32 mouse cellular contexts compared by ENCODE assay signal in genomic region chr16:55580827-55581226, GRCm38 (mm10).
"Had no signal": no experiment of that assay in that cellular context is flagged by ENCODE, and none has a peak within 500 bp of the region (broad histone marks: within the 10 kb centered on the region; RNA-seq: fewer than 3 reads in every experiment).

No protein-coding gene starts in this region.

- DNase-seq: left cerebral cortex, postnatal 4 days; liver; liver, embryonic 13.5 days; liver, postnatal 0 days; lung, adult 18-20 months; lung, adult 2 months; lung, embryonic 14.5 days; lung, postnatal 10 days; lung, postnatal 14 days; lung, postnatal 36 days; lung, postnatal 4 days; midbrain, embryonic 14.5 days had no signal

- H3K9me3 ChIP-seq: limb, embryonic 10.5 days; limb, embryonic 12.5 days; limb, embryonic 13.5 days; limb, embryonic 15.5 days; liver, embryonic 12.5 days; liver, embryonic 13.5 days; liver, embryonic 15.5 days; lung, embryonic 15.5 days; megakaryocyte, embryonic 14.5 days; midbrain, embryonic 10.5 days; midbrain, embryonic 12.5 days; midbrain, embryonic 13.5 days; midbrain, embryonic 15.5 days; neural tube, embryonic 12.5 days had no signal

- H3K27me3 ChIP-seq: limb, embryonic 12.5 days; limb, embryonic 13.5 days; limb, embryonic 15.5 days; liver, embryonic 12.5 days; liver, embryonic 13.5 days; liver, embryonic 15.5 days; lung, embryonic 15.5 days; megakaryocyte, embryonic 14.5 days; midbrain, embryonic 12.5 days; midbrain, embryonic 13.5 days; midbrain, embryonic 15.5 days; neural tube, embryonic 12.5 days had no signal

- H3K4me3 ChIP-seq: limb, embryonic 10.5 days; limb, embryonic 12.5 days; limb, embryonic 13.5 days; limb, embryonic 15.5 days; liver, embryonic 12.5 days; liver, embryonic 13.5 days; liver, embryonic 15.5 days; lung, embryonic 15.5 days; megakaryocyte, embryonic 14.5 days; midbrain, embryonic 10.5 days; midbrain, embryonic 12.5 days; midbrain, embryonic 13.5 days; midbrain, embryonic 15.5 days; myocyte; neural tube, embryonic 12.5 days had no signal

- ATAC-seq: liver, embryonic 12.5 days; liver, postnatal 0 days; lung, postnatal 0 days; midbrain, embryonic 13.5 days; midbrain, embryonic 15.5 days; midbrain, embryonic 16.5 days had no signal

- H3K4me2 ChIP-seq: limb, embryonic 12.5 days; limb, embryonic 13.5 days; limb, embryonic 15.5 days; liver, embryonic 11.5 days; liver, embryonic 12.5 days; liver, embryonic 13.5 days; liver, embryonic 15.5 days; lung, embryonic 14.5 days; lung, embryonic 15.5 days; midbrain, embryonic 11.5 days; midbrain, embryonic 12.5 days; midbrain, embryonic 13.5 days; midbrain, embryonic 15.5 days; neural tube, embryonic 12.5 days had no signal

- H3K9ac ChIP-seq: limb, embryonic 12.5 days; limb, embryonic 13.5 days; limb, embryonic 15.5 days; liver, embryonic 12.5 days; liver, embryonic 13.5 days; liver, embryonic 14.5 days; liver, embryonic 15.5 days; liver, postnatal 0 days; lung, embryonic 14.5 days; lung, embryonic 15.5 days; midbrain, embryonic 12.5 days; midbrain, embryonic 13.5 days; midbrain, embryonic 15.5 days; neural tube, embryonic 12.5 days had no signal

- H3K36me3 ChIP-seq: limb, embryonic 10.5 days; limb, embryonic 12.5 days; limb, embryonic 13.5 days; limb, embryonic 15.5 days; liver, embryonic 12.5 days; liver, embryonic 13.5 days; liver, embryonic 15.5 days; lung, embryonic 15.5 days; midbrain, embryonic 10.5 days; midbrain, embryonic 12.5 days; midbrain, embryonic 13.5 days; midbrain, embryonic 15.5 days; neural tube, embryonic 12.5 days had no signal

- H3K4me1 ChIP-seq: limb, embryonic 10.5 days; limb, embryonic 12.5 days; limb, embryonic 13.5 days; limb, embryonic 15.5 days; liver, embryonic 12.5 days; liver, embryonic 13.5 days; liver, embryonic 15.5 days; lung, embryonic 15.5 days; midbrain, embryonic 10.5 days; midbrain, embryonic 12.5 days; midbrain, embryonic 13.5 days; midbrain, embryonic 15.5 days; neural tube, embryonic 12.5 days had no signal

- H3K27ac ChIP-seq: limb, embryonic 10.5 days; limb, embryonic 12.5 days; limb, embryonic 13.5 days; limb, embryonic 15.5 days; liver, embryonic 12.5 days; liver, embryonic 13.5 days; liver, embryonic 14.5 days; liver, embryonic 15.5 days; lung, embryonic 15.5 days; macrophage; midbrain, embryonic 10.5 days; midbrain, embryonic 12.5 days; midbrain, embryonic 13.5 days; midbrain, embryonic 15.5 days; neural tube, embryonic 12.5 days had no signal
